Mouse (Mus musculus) stomach, embryonic 14.5 days (tissue): Measurements from ENCODE around the gene Rapgef6. TPM values are rescaled to one million over a fixed set of nuclear protein-coding genes. Genes with fewer than 3 reads are reported as not detected.

Experiments
- ATAC-seq: fragments of 200-750 bp; cut with Nextera tagmentation; 2 replicates; pipeline ENCODE4 v1.8.0; 2017; ENCODE audit warnings: low read depth, moderate TSS enrichment; ENCODE audit not compliant: insufficient number of reproducible peaks, insufficient read depth, low FRiP score
- H3K27ac ChIP-seq: fragments of 300-500 bp; sonication (generic); 2 replicates; pipeline ENCODE4 v1.5.1; 2014; ENCODE audit warnings: mild to moderate bottlenecking, low read length, moderate library complexity, mixed read lengths
- H3K27me3 ChIP-seq: fragments of 300-500 bp; sonication (generic); 2 replicates; pipeline ENCODE4 v1.6.1; 2014; ENCODE audit warnings: low read length, control low read depth, mixed read lengths; ENCODE audit not compliant: control insufficient read depth, insufficient read depth
- H3K36me3 ChIP-seq: fragments of 300-500 bp; sonication (generic); 2 replicates; pipeline ENCODE4 v1.6.1; 2014; ENCODE audit warnings: mild to moderate bottlenecking, control low read depth, low read length, moderate library complexity, mixed read lengths; ENCODE audit not compliant: control insufficient read depth, insufficient read depth
- H3K4me1 ChIP-seq: fragments of 300-500 bp; sonication (generic); 2 replicates; pipeline ENCODE4 v1.6.1; 2014; ENCODE audit warnings: low read length, control low read depth, mixed read lengths; ENCODE audit not compliant: control insufficient read depth, insufficient read depth
- H3K4me2 ChIP-seq: fragments of 300-500 bp; sonication (generic); replicated peaks from 2 replicates; pipeline ENCODE4 v1.6.1; 2014; ENCODE audit warnings: low read depth, low read length, control low read depth
- H3K4me3 ChIP-seq: fragments of 300-500 bp; sonication (generic); 2 replicates; pipeline ENCODE4 v1.5.1; 2014; ENCODE audit warnings: low read depth, low read length, control low read depth
- H3K9ac ChIP-seq: fragments of 300-500 bp; sonication (generic); replicated peaks from 2 replicates; pipeline ENCODE4 v1.6.1; 2014; ENCODE audit warnings: low read depth, mild to moderate bottlenecking, control low read depth, low read length, moderate library complexity, mixed read lengths
- H3K9me3 ChIP-seq: fragments of 300-500 bp; sonication (generic); 2 replicates; pipeline ENCODE4 v1.6.1; 2016; ENCODE audit warnings: low read depth, low read length, control low read depth; ENCODE audit not compliant: control insufficient read depth
- WGBS: fragments of 180-500 bp; shearing (Covaris S2); extraction: QIAGEN DNeasy Blood & Tissue Kit; methylation state at CpG from one replicate; pipeline ENCODE4 v1.1.7; 2014; 5-methylcytosine and 5-hydroxymethylcytosine counted together
- microRNA-seq: library from miRNA; unstranded; fragments of <30 nt; microRNA quantifications from one replicate; pipeline ENCODE4, GENCODE M21; 2016
- polyA plus RNA-seq: library from polyadenylated mRNA; unstranded; fragments of >200 nt; fragmentation: Nextera tagmentation; extraction: Ambion mirVana; gene quantifications from 2 replicates; pipeline ENCODE4 v1.2.1, GENCODE M21; 2014

Rapgef6 gene
- polyA plus RNA-seq, 1 experiment from 2014 or later, result 39.4 TPM

DNA sequence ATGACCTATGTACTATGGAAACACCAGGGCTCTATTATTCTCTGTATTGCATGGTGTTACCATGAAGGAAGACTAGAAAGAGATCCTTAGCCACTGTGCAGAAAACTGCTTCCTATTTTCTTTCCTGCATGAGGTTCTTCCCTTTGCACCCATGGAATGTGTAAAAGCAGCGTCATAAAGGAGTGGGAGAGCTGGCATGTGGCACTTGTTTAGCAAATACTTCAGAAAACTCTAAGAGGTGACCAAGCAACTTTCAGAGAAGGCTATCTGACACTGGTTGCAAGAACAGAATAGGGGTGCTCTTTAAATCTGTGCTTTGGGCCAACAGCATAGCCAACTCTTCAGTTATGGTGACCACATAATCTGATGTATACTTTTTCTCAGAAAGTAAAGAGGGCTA is 212.5 kb downstream of the Rapgef6 start:
- Histone ChIP-seq H3K36me3 (peaks cover 9% of the 10 kb centered on the region; the same call in 1 of the 2 replicates), H3K4me3 (no peak overlapping the region), H3K9ac (no peak overlapping the region), H3K27me3 (no peaks in the 10 kb centered on the region), H3K9me3 (no peaks in the 10 kb centered on the region), H3K27ac (no peak overlapping the region), H3K4me1 (no peaks in the 10 kb centered on the region), H3K4me2 (no peak overlapping the region)
- WGBS, result 78% methylated on average over 1 of the region's 1 CpGs
- no peak for ATAC-seq

DNA sequence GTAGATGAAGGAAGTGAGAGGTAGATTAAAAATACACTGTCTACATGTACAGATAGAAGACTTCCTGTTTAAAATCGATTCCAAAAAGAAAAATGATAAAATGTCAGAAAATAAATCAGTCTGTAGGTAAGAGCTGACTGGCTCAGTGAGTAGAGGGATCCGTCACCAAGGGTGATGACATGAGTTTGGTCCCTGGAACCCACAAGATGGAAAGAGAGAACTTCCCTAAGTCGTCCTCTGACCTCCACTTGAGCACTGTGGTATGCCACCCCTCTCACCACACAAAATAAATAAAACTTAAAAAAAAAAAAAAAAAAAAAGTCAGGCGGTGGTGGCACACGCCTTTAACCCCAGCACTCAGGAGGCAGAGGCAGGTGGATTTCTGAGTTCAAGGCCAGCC is 214.3 kb downstream of the Rapgef6 start:
- no peak overlapping the region for H3K9ac ChIP-seq
- H3K36me3 ChIP-seq, result peaks cover 11% of the 10 kb centered on the region; the same call in 1 of the 2 replicates
- ATAC-seq, result no peak
- no peak overlapping the region for H3K4me2 ChIP-seq
- WGBS, result 86% methylated on average over 5 of the region's 5 CpGs
- no peak overlapping the region for H3K4me3 ChIP-seq
- no peaks in the 10 kb centered on the region for H3K27me3 ChIP-seq
- H3K9me3 ChIP-seq, result no peaks in the 10 kb centered on the region
- H3K4me1 ChIP-seq, result no peaks in the 10 kb centered on the region
- no peak overlapping the region for H3K27ac ChIP-seq

GRCm38 (mm10) chr11:54739012-54739750 is 216.5 kb downstream of the Rapgef6 start:
- Histone ChIP-seq H3K27ac (no peak overlapping the region), H3K4me2 (no peak overlapping the region), H3K9ac (no peak overlapping the region), H3K4me1 (no peaks in the 10 kb centered on the region), H3K27me3 (no peaks in the 10 kb centered on the region), H3K9me3 (no peaks in the 10 kb centered on the region), H3K36me3 (peaks cover 11% of the 10 kb centered on the region; the same call in 1 of the 2 replicates), H3K4me3 (no peak overlapping the region)
- no peak for ATAC-seq
- 95% methylated on average over 4 of the region's 4 CpGs for WGBS

DNA sequence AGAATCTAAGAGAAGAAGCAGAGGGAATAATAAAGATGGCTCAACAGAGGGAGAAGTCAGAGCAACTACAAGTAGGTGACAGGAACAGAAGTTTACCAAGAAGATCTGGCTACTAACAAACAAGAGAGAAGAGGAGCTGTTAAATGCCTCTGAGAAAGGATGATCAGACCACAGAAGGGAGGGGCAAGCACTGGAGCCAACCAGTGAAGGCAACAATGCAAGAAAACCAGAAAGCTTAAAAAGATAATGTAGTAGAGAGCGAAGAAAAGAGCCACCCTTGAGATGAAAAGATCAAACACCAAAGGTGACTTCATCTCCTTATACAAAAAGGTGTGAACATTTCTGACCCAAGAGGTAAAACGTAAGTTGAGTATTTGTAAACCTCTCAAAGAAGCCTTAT is 218.7 kb downstream of the Rapgef6 start:
- Histone ChIP-seq H3K9me3 (no peaks in the 10 kb centered on the region), H3K36me3 (peaks cover 11% of the 10 kb centered on the region; the same call in 1 of the 2 replicates), H3K4me2 (no peak overlapping the region), H3K27me3 (no peaks in the 10 kb centered on the region), H3K9ac (no peak overlapping the region), H3K4me1 (no peaks in the 10 kb centered on the region), H3K27ac (no peak overlapping the region), H3K4me3 (no peak overlapping the region)
- 86% methylated on average over 2 of the region's 2 CpGs for WGBS
- no peak for ATAC-seq

- Histone ChIP-seq H3K27ac (no peak overlapping the region), H3K9me3 (no peaks in the 10 kb centered on the region), H3K4me2 (no peak overlapping the region), H3K4me3 (no peak overlapping the region), H3K4me1 (no peaks in the 10 kb centered on the region), H3K27me3 (no peaks in the 10 kb centered on the region), H3K9ac (no peak overlapping the region), H3K36me3 (peaks cover 11% of the 10 kb centered on the region; the same call in 1 of the 2 replicates)
- no peak for ATAC-seq
- WGBS, result 75% methylated on average over 1 of the region's 1 CpGs
These were observed 221.6 kb downstream of the Rapgef6 start for GRCm38 (mm10) chr11:54744231-54744630.

Small RNAs within 50 kb of the gene (microRNA-seq; reads per million reads assigned to microRNA genes)
- not detected for gene Gm26116

Other genes starting within 250 kb of the Rapgef6 start
- 2.4 and 3.0 TPM in 2 replicates for gene Acsl6, start 219.0 kb upstream of the Rapgef6 start, polyA plus RNA-seq
- gene Meikin, start 152.2 kb upstream of the Rapgef6 start, polyA plus RNA-seq, result 0.29 TPM in 1 of 2 replicates, not detected in the other
- 18.1 and 18.2 TPM in 2 replicates for gene Fnip1, start 84.6 kb upstream of the Rapgef6 start, polyA plus RNA-seq